20 mouse cellular contexts compared by ENCODE assay signal in the genomic region with DNA sequence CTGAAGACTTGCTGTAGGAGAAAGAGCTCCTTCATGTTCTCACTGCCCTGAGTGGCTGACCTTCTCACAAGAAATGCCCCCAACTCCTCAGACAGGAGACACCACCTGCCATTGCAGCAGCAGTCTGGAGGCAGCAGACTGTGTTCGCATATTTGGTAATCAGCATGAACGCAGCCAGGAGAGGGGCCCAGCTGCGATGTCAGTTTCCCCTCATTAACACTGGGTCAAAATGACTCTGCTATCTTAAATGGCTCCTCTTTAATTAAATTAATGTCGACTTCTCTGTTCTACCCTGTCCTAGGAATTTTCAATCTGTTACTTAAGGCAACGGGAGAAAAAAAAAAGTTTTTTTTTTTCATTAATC.
A peak's percentile ranks its signal among the peaks of the same experiment; 100 is the strongest.
DNase-seq lines count a peak whose midpoint lies in the region; ATAC-seq and TF ChIP-seq lines count a peak whose summit lies in the region.
"Had no signal": no experiment of that assay in that cellular context is flagged by ENCODE, and none has a peak within 500 bp of the region (broad histone marks: within the 10 kb centered on the region; RNA-seq: fewer than 3 reads in every experiment).

No protein-coding gene starts in this region.

- TF ChIP-seq CTCF in G1E (IDR thresholded peaks at IDR 0.05; ENCODE audit: low read depth, low read length), result no peak
- TF ChIP-seq CTCF in hindbrain, postnatal 0 days (IDR thresholded peaks at IDR 0.05; ENCODE audit: low read depth), result no peak

- 72% methylated on average over 5 of the region's 5 CpGs for WGBS in forebrain, embryonic 12.5 days
- 50% methylated on average over 5 of the region's 5 CpGs for WGBS in forebrain, embryonic 15.5 days
- 76% methylated on average over 5 of the region's 5 CpGs for WGBS in intestine, embryonic 14.5 days
- 69% methylated on average over 5 of the region's 5 CpGs for WGBS in intestine, embryonic 15.5 days
- 37% methylated on average over 5 of the region's 5 CpGs for WGBS in hindbrain, postnatal 0 days

- peak; percentile 43 for DNase-seq in intestine, embryonic 14.5 days (ENCODE audit: low spot score)
- DNase-seq in G1E (ENCODE audit: low spot score), result peak; percentile 13
- DNase-seq in hindbrain, postnatal 0 days (ENCODE audit: low spot score), result peak; percentile 6
- no peak for DNase-seq in gastrocnemius, postnatal 10 days
- DNase-seq: adrenal gland, postnatal 25 days; cerebellum, adult 2 months; gastrocnemius, postnatal 25 days; kidney, adult 2 months; kidney, postnatal 10 days; liver, postnatal 0 days; lung, postnatal 14 days; right cerebral cortex, postnatal 14 days; thymus, adult 2 months had no signal

- H3K4me2 ChIP-seq in forebrain, embryonic 12.5 days, result no peak overlapping the region
- H3K4me2 ChIP-seq in forebrain, embryonic 15.5 days (replicated peaks), result no peak overlapping the region
- H3K4me2 ChIP-seq in intestine, embryonic 14.5 days (ENCODE audit: low read length), result no peak overlapping the region
- no peak overlapping the region for H3K4me2 ChIP-seq in intestine, embryonic 15.5 days (replicated peaks)
- H3K4me2 ChIP-seq in hindbrain, postnatal 0 days (ENCODE audit: low read depth, low read length), result no peak overlapping the region
- H3K4me2 ChIP-seq: embryonic facial prominence, embryonic 12.5 days; limb, embryonic 15.5 days; neural tube, embryonic 13.5 days had no signal

- no peaks in the 10 kb centered on the region for H3K36me3 ChIP-seq in forebrain, embryonic 12.5 days (replicated peaks)
- H3K36me3 ChIP-seq in forebrain, embryonic 15.5 days, result no peaks in the 10 kb centered on the region
- no peaks in the 10 kb centered on the region for H3K36me3 ChIP-seq in intestine, embryonic 14.5 days (ENCODE audit: control insufficient read depth, insufficient read depth, low read length)
- H3K36me3 ChIP-seq in intestine, embryonic 15.5 days, result no peaks in the 10 kb centered on the region
- H3K36me3 ChIP-seq in G1E (replicated peaks), result no peaks in the 10 kb centered on the region
- no peaks in the 10 kb centered on the region for H3K36me3 ChIP-seq in hindbrain, postnatal 0 days (ENCODE audit: insufficient read depth, low read length)
- H3K36me3 ChIP-seq: embryonic facial prominence, embryonic 12.5 days; limb, embryonic 15.5 days; neural tube, embryonic 13.5 days had no signal

- no peaks in the 10 kb centered on the region for H3K9me3 ChIP-seq in forebrain, embryonic 12.5 days
- no peaks in the 10 kb centered on the region for H3K9me3 ChIP-seq in forebrain, embryonic 15.5 days
- no peaks in the 10 kb centered on the region for H3K9me3 ChIP-seq in intestine, embryonic 14.5 days (ENCODE audit: control insufficient read depth, low read length)
- no peaks in the 10 kb centered on the region for H3K9me3 ChIP-seq in intestine, embryonic 15.5 days
- no peaks in the 10 kb centered on the region for H3K9me3 ChIP-seq in G1E (replicated peaks)
- H3K9me3 ChIP-seq in hindbrain, postnatal 0 days (ENCODE audit: low read length), result no peaks in the 10 kb centered on the region
- H3K9me3 ChIP-seq: embryonic facial prominence, embryonic 12.5 days; limb, embryonic 15.5 days; neural tube, embryonic 13.5 days had no signal

- H3K27me3 ChIP-seq in forebrain, embryonic 12.5 days, result no peaks in the 10 kb centered on the region
- H3K27me3 ChIP-seq in forebrain, embryonic 15.5 days, result no peaks in the 10 kb centered on the region
- no peaks in the 10 kb centered on the region for H3K27me3 ChIP-seq in intestine, embryonic 14.5 days (replicated peaks; ENCODE audit: control insufficient read depth, insufficient read depth, low read length)
- no peaks in the 10 kb centered on the region for H3K27me3 ChIP-seq in intestine, embryonic 15.5 days (replicated peaks)
- no peaks in the 10 kb centered on the region for H3K27me3 ChIP-seq in G1E (ENCODE audit: insufficient read depth, low read length)
- H3K27me3 ChIP-seq in hindbrain, postnatal 0 days (ENCODE audit: insufficient read depth, low read length), result no peaks in the 10 kb centered on the region
- H3K27me3 ChIP-seq: embryonic facial prominence, embryonic 12.5 days; limb, embryonic 15.5 days; neural tube, embryonic 13.5 days had no signal

- H3K9ac ChIP-seq in forebrain, embryonic 12.5 days, result no peak overlapping the region
- no peak overlapping the region for H3K9ac ChIP-seq in forebrain, embryonic 15.5 days (replicated peaks)
- no peak overlapping the region for H3K9ac ChIP-seq in intestine, embryonic 14.5 days (ENCODE audit: low read length)
- no peak overlapping the region for H3K9ac ChIP-seq in intestine, embryonic 15.5 days
- no peak overlapping the region for H3K9ac ChIP-seq in hindbrain, postnatal 0 days (replicated peaks; ENCODE audit: low read length)
- H3K9ac ChIP-seq: embryonic facial prominence, embryonic 12.5 days; limb, embryonic 15.5 days; liver, postnatal 0 days; neural tube, embryonic 13.5 days had no signal

- no peaks in the 10 kb centered on the region for H3K4me1 ChIP-seq in forebrain, embryonic 12.5 days
- H3K4me1 ChIP-seq in forebrain, embryonic 15.5 days, result no peaks in the 10 kb centered on the region
- no peaks in the 10 kb centered on the region for H3K4me1 ChIP-seq in intestine, embryonic 14.5 days (replicated peaks; ENCODE audit: control insufficient read depth, insufficient read depth, low read length)
- no peaks in the 10 kb centered on the region for H3K4me1 ChIP-seq in intestine, embryonic 15.5 days (replicated peaks)
- H3K4me1 ChIP-seq in G1E (ENCODE audit: insufficient read depth, low read depth, low read length), result peaks cover 61% of the 10 kb centered on the region
- H3K4me1 ChIP-seq in hindbrain, postnatal 0 days (ENCODE audit: insufficient read depth, low read length), result no peaks in the 10 kb centered on the region
- H3K4me1 ChIP-seq: embryonic facial prominence, embryonic 12.5 days; limb, embryonic 15.5 days had no signal

- peak; percentile 57; the same call in 1 of the 2 replicates for ATAC-seq in forebrain, embryonic 12.5 days (ENCODE audit: low FRiP score)
- no peak for ATAC-seq in forebrain, embryonic 15.5 days (replicated peaks)
- ATAC-seq in intestine, embryonic 14.5 days (replicated peaks; ENCODE audit: low FRiP score, low TSS enrichment, low read depth), result no peak
- no peak for ATAC-seq in intestine, embryonic 15.5 days
- peak; percentile 41 for ATAC-seq in G1E (ENCODE audit: extremely low read depth, insufficient number of reproducible peaks, low FRiP score, poor library complexity, severe bottlenecking)
- no peak for ATAC-seq in hindbrain, postnatal 0 days
- ATAC-seq in megakaryocyte, adult 5-6 weeks (ENCODE audit: poor library complexity, severe bottlenecking), result no peak
- ATAC-seq: liver, postnatal 0 days had no signal

- no peak overlapping the region for H3K4me3 ChIP-seq in forebrain, embryonic 12.5 days (replicated peaks)
- H3K4me3 ChIP-seq in forebrain, embryonic 15.5 days, result no peak overlapping the region
- no peak overlapping the region for H3K4me3 ChIP-seq in intestine, embryonic 14.5 days (ENCODE audit: low read depth, low read length)
- no peak overlapping the region for H3K4me3 ChIP-seq in intestine, embryonic 15.5 days (replicated peaks)
- H3K4me3 ChIP-seq in G1E (ENCODE audit: low read depth, low read length), result no peak overlapping the region; the same call in 1 of the 2 replicates
- no peak overlapping the region for H3K4me3 ChIP-seq in hindbrain, postnatal 0 days (ENCODE audit: low read length)
- H3K4me3 ChIP-seq: embryonic facial prominence, embryonic 12.5 days; limb, embryonic 15.5 days; neural tube, embryonic 13.5 days had no signal

- H3K27ac ChIP-seq in forebrain, embryonic 12.5 days, result no peak overlapping the region
- H3K27ac ChIP-seq in forebrain, embryonic 15.5 days (replicated peaks), result no peak overlapping the region
- H3K27ac ChIP-seq in intestine, embryonic 14.5 days (ENCODE audit: low read depth), result no peak overlapping the region
- no peak overlapping the region for H3K27ac ChIP-seq in intestine, embryonic 15.5 days
- no peak overlapping the region for H3K27ac ChIP-seq in hindbrain, postnatal 0 days
- H3K27ac ChIP-seq: embryonic facial prominence, embryonic 12.5 days; limb, embryonic 15.5 days; neural tube, embryonic 13.5 days had no signal

Comparison
In these comparisons a context has a peak if more than half of its experiments do, and no peak if none do; other contexts are left out.
1. ATAC-seq: peak in forebrain, embryonic 12.5 days (single experiment) and G1E (single experiment); none in forebrain, embryonic 15.5 days (single experiment), intestine, embryonic 14.5 days (single experiment), intestine, embryonic 15.5 days (single experiment), hindbrain, postnatal 0 days (single experiment) and megakaryocyte, adult 5-6 weeks (single experiment).